28 mouse cellular contexts compared by ENCODE assay signal in genomic region chr3:54413584-54413897, GRCm38 (mm10). TPM values are rescaled to one million over a fixed set of nuclear protein-coding genes. Genes with fewer than 3 reads are reported as not detected.
DNase-seq lines count a peak whose midpoint lies in the region; ATAC-seq lines count a peak whose summit lies in the region.
"Had no signal": no experiment of that assay in that cellular context is flagged by ENCODE, and none has a peak within 500 bp of the region (broad histone marks: within the 10 kb centered on the region; RNA-seq: fewer than 3 reads in every experiment).

No protein-coding gene starts in this region.

- WGBS in kidney, embryonic 16.5 days: 78% methylated on average over 1 of the region's 1 CpGs
- WGBS in embryonic facial prominence, embryonic 14.5 days: 36% methylated on average over 1 of the region's 1 CpGs
- WGBS in limb, embryonic 12.5 days: 50% methylated on average over 1 of the region's 1 CpGs
- 80% methylated on average over 1 of the region's 1 CpGs for WGBS in forebrain, embryonic 11.5 days
- WGBS in midbrain, embryonic 14.5 days: 84% methylated on average over 1 of the region's 1 CpGs

- H3K27ac ChIP-seq in kidney, embryonic 16.5 days (ENCODE audit: low read length): 0 out of 2 replicates have a peak overlapping the region, but pooled peaks have one; percentile 7
- peak overlapping the region; percentile 90 for H3K27ac ChIP-seq in embryonic facial prominence, embryonic 14.5 days (replicated peaks; ENCODE audit: low read depth, low read length)
- peak overlapping the region; percentile 75; the same call in 1 of the 2 replicates for H3K27ac ChIP-seq in limb, embryonic 12.5 days
- no peak overlapping the region for H3K27ac ChIP-seq in forebrain, embryonic 11.5 days (ENCODE audit: low read depth, low read length)
- no peak overlapping the region for H3K27ac ChIP-seq in midbrain, embryonic 14.5 days (replicated peaks; ENCODE audit: low read depth, low read length)
- H3K27ac ChIP-seq: forebrain, embryonic 15.5 days; hindbrain, embryonic 14.5 days; layer of hippocampus, adult 2 months; liver, embryonic 14.5 days; macrophage; neural tube, embryonic 12.5 days; stomach, postnatal 0 days had no signal

- no peak for ATAC-seq in kidney, embryonic 16.5 days (ENCODE audit: low FRiP score, low TSS enrichment)
- ATAC-seq in embryonic facial prominence, embryonic 14.5 days (ENCODE audit: low read depth): peak; percentile 82
- ATAC-seq in limb, embryonic 12.5 days (ENCODE audit: insufficient number of reproducible peaks, insufficient read depth, low FRiP score, low TSS enrichment, low read depth): no peak; the same call in 1 of the 2 replicates
- no peak for ATAC-seq in forebrain, embryonic 11.5 days (replicated peaks; ENCODE audit: low FRiP score)
- no peak for ATAC-seq in megakaryocyte, adult 5-6 weeks (ENCODE audit: poor library complexity, severe bottlenecking)
- ATAC-seq in midbrain, embryonic 14.5 days (ENCODE audit: low FRiP score, low TSS enrichment): no peak
- ATAC-seq: forebrain, embryonic 15.5 days; intestine, postnatal 0 days had no signal

- no peak for DNase-seq in kidney, adult 8-10 months
- DNase-seq in embryonic facial prominence, embryonic 14.5 days (ENCODE audit: low spot score): no peak
- no peak for DNase-seq in forebrain, embryonic 11.5 days (ENCODE audit: low spot score)
- no peak for DNase-seq in midbrain, embryonic 14.5 days
- DNase-seq: adrenal gland, adult 2 months; B cell, adult 2 months; cerebellum, adult 2 months; cerebellum, postnatal 25 days; heart, adult 18-20 months; kidney, postnatal 25 days; left cerebral cortex, postnatal 4 days; lung, adult 2 months; lung, postnatal 10 days; right cerebral cortex, adult 18-20 months; thymus, adult 18-20 months; thymus, postnatal 25 days had no signal

- no peaks in the 10 kb centered on the region for H3K27me3 ChIP-seq in kidney, embryonic 16.5 days (ENCODE audit: insufficient read depth, low read length)
- no peaks in the 10 kb centered on the region for H3K27me3 ChIP-seq in embryonic facial prominence, embryonic 14.5 days (replicated peaks; ENCODE audit: control insufficient read depth, insufficient read depth, low read length)
- no peaks in the 10 kb centered on the region for H3K27me3 ChIP-seq in limb, embryonic 12.5 days
- no peaks in the 10 kb centered on the region for H3K27me3 ChIP-seq in forebrain, embryonic 11.5 days (ENCODE audit: control insufficient read depth, insufficient read depth, low read length)
- H3K27me3 ChIP-seq in midbrain, embryonic 14.5 days (ENCODE audit: control insufficient read depth, insufficient read depth, low read length): no peaks in the 10 kb centered on the region
- H3K27me3 ChIP-seq: forebrain, embryonic 15.5 days; neural tube, embryonic 12.5 days had no signal

- no peaks in the 10 kb centered on the region for H3K9me3 ChIP-seq in kidney, embryonic 16.5 days (ENCODE audit: low read length)
- no peaks in the 10 kb centered on the region for H3K9me3 ChIP-seq in embryonic facial prominence, embryonic 14.5 days (ENCODE audit: control insufficient read depth, low read length)
- H3K9me3 ChIP-seq in limb, embryonic 12.5 days: no peaks in the 10 kb centered on the region
- H3K9me3 ChIP-seq in forebrain, embryonic 11.5 days (ENCODE audit: control insufficient read depth, low read length): no peaks in the 10 kb centered on the region
- no peaks in the 10 kb centered on the region for H3K9me3 ChIP-seq in midbrain, embryonic 14.5 days (ENCODE audit: control insufficient read depth, low read length)
- H3K9me3 ChIP-seq: forebrain, embryonic 15.5 days; neural tube, embryonic 12.5 days had no signal

- no peak overlapping the region for H3K4me3 ChIP-seq in kidney, embryonic 16.5 days (ENCODE audit: low read length)
- H3K4me3 ChIP-seq in embryonic facial prominence, embryonic 14.5 days (ENCODE audit: low read depth, low read length): no peak overlapping the region
- H3K4me3 ChIP-seq in limb, embryonic 12.5 days (replicated peaks): no peak overlapping the region
- no peak overlapping the region for H3K4me3 ChIP-seq in forebrain, embryonic 11.5 days (ENCODE audit: low read depth, low read length)
- H3K4me3 ChIP-seq in midbrain, embryonic 14.5 days (replicated peaks; ENCODE audit: low read depth, low read length): no peak overlapping the region
- H3K4me3 ChIP-seq: forebrain, embryonic 15.5 days; layer of hippocampus, adult 2 months; myocyte; neural tube, embryonic 12.5 days had no signal

- H3K4me1 ChIP-seq in kidney, embryonic 16.5 days (ENCODE audit: insufficient read depth, low read length): peaks cover 6% of the 10 kb centered on the region
- peaks cover 33% of the 10 kb centered on the region for H3K4me1 ChIP-seq in embryonic facial prominence, embryonic 14.5 days (ENCODE audit: control insufficient read depth, insufficient read depth, low read length)
- peaks cover 16% of the 10 kb centered on the region for H3K4me1 ChIP-seq in limb, embryonic 12.5 days (replicated peaks)
- H3K4me1 ChIP-seq in forebrain, embryonic 11.5 days (replicated peaks; ENCODE audit: control insufficient read depth, insufficient read depth, low read length): 0 out of 2 replicates have a peak, but pooled peaks cover 3% of the 10 kb centered on the region
- H3K4me1 ChIP-seq in midbrain, embryonic 14.5 days (ENCODE audit: control insufficient read depth, insufficient read depth, low read length): peaks cover 6% of the 10 kb centered on the region; the same call in 1 of the 2 replicates
- H3K4me1 ChIP-seq: forebrain, embryonic 15.5 days; neural tube, embryonic 12.5 days had no signal

- no peak overlapping the region for H3K4me2 ChIP-seq in kidney, embryonic 16.5 days (replicated peaks; ENCODE audit: low read depth, low read length)
- peak overlapping the region; percentile 35 for H3K4me2 ChIP-seq in embryonic facial prominence, embryonic 14.5 days (ENCODE audit: low read depth, low read length)
- H3K4me2 ChIP-seq in limb, embryonic 12.5 days: no peak overlapping the region
- H3K4me2 ChIP-seq in forebrain, embryonic 11.5 days (ENCODE audit: low read depth, low read length, severe bottlenecking): no peak overlapping the region
- no peak overlapping the region for H3K4me2 ChIP-seq in midbrain, embryonic 14.5 days (ENCODE audit: low read length)
- H3K4me2 ChIP-seq: forebrain, embryonic 15.5 days; hindbrain, embryonic 14.5 days; neural tube, embryonic 12.5 days had no signal

- no peak overlapping the region for H3K9ac ChIP-seq in kidney, embryonic 16.5 days (replicated peaks; ENCODE audit: low read length)
- H3K9ac ChIP-seq in embryonic facial prominence, embryonic 14.5 days (ENCODE audit: low read depth, low read length): no peak overlapping the region
- H3K9ac ChIP-seq in limb, embryonic 12.5 days (replicated peaks): no peak overlapping the region
- H3K9ac ChIP-seq in forebrain, embryonic 11.5 days (ENCODE audit: low read length): no peak overlapping the region
- no peak overlapping the region for H3K9ac ChIP-seq in midbrain, embryonic 14.5 days (replicated peaks; ENCODE audit: low read length)
- H3K9ac ChIP-seq: forebrain, embryonic 15.5 days; hindbrain, embryonic 14.5 days; liver, embryonic 14.5 days; neural tube, embryonic 12.5 days had no signal

- H3K36me3 ChIP-seq in kidney, embryonic 16.5 days (ENCODE audit: insufficient read depth, low read length): no peaks in the 10 kb centered on the region
- H3K36me3 ChIP-seq in embryonic facial prominence, embryonic 14.5 days (ENCODE audit: control insufficient read depth, insufficient read depth, low read length): no peaks in the 10 kb centered on the region
- no peaks in the 10 kb centered on the region for H3K36me3 ChIP-seq in limb, embryonic 12.5 days
- no peaks in the 10 kb centered on the region for H3K36me3 ChIP-seq in forebrain, embryonic 11.5 days (ENCODE audit: control insufficient read depth, insufficient read depth, low read length)
- no peaks in the 10 kb centered on the region for H3K36me3 ChIP-seq in midbrain, embryonic 14.5 days (ENCODE audit: control insufficient read depth, insufficient read depth, low read length)
- H3K36me3 ChIP-seq: forebrain, embryonic 15.5 days; neural tube, embryonic 12.5 days had no signal

RNA-seq across cellular contexts. Expression of gene Postn, which starts 52.6 kb away (rescaled TPM):
- polyA plus RNA-seq in kidney, embryonic 16.5 days (2015; fragmentation: Nextera tagmentation; extraction: Ambion mirVana): 108 and 117 TPM in 2 replicates
- polyA plus RNA-seq in embryonic facial prominence, embryonic 14.5 days (2014; fragmentation: Nextera tagmentation; extraction: Ambion mirVana): 841 and 870 TPM in 2 replicates
- polyA plus RNA-seq in limb, embryonic 12.5 days (2016; fragmentation: Nextera tagmentation; extraction: Ambion mirVana): 24.9 and 39.1 TPM in 2 replicates
- polyA plus RNA-seq in forebrain, embryonic 11.5 days (2014; fragmentation: Nextera tagmentation; extraction: Ambion mirVana): 6.9 and 7.4 TPM in 2 replicates
- total RNA-seq in megakaryocyte, adult 5-6 weeks (2015): 0.27 TPM in 1 of 2 replicates, not detected in the other
- total RNA-seq in megakaryocyte, adult 5-6 weeks (2017): not detected in 2 replicates
- polyA plus RNA-seq in midbrain, embryonic 14.5 days (2014; fragmentation: Nextera tagmentation; extraction: Ambion mirVana): 2.8 and 13.1 TPM in 2 replicates

Comparison
In these comparisons a context has a peak if more than half of its experiments do, and no peak if none do; other contexts are left out.
1. H3K27ac ChIP-seq: peak in kidney, embryonic 16.5 days (single experiment), embryonic facial prominence, embryonic 14.5 days (single experiment) and limb, embryonic 12.5 days (single experiment); none in forebrain, embryonic 11.5 days (single experiment) and midbrain, embryonic 14.5 days (single experiment).